Mouse (Mus musculus) frontal cortex, postnatal 36 days (tissue): Measurements from ENCODE around the gene Acap3.
A peak's percentile ranks its signal among the peaks of the same experiment; 100 is the strongest.

Experiments
- DNase-seq, 2 experiments: peaks; one replicate each; pipeline ENCODE4 v3.0.0; 2022; ENCODE audit warnings: low spot score in 2 of 2

Acap3 gene

GRCm38 (mm10) chr4:155886330-155886729 lies 5.3 kb upstream of the Acap3 start:
- no peak for DNase-seq

GRCm38 (mm10) chr4:155887674-155888073 lies 3.9 kb upstream of the Acap3 start:
- no peak for DNase-seq

GRCm38 (mm10) chr4:155888181-155888580 lies 3.4 kb upstream of the Acap3 start:
- no peak for DNase-seq

- no peak for DNase-seq
These were observed 2.3 kb upstream of the Acap3 start for GRCm38 (mm10) chr4:155889316-155889715.

- peak in 1 of 2 experiments; percentile 29 for DNase-seq
These were observed 581 bp upstream of the Acap3 start for GRCm38 (mm10) chr4:155891011-155891471.

GRCm38 (mm10) chr4:155892017-155892416 lies 395 bp downstream of the Acap3 start:
- peak; percentile 77 to 80 for DNase-seq

- DNase-seq = no peak
These were observed 1.0 kb downstream of the Acap3 start for GRCm38 (mm10) chr4:155892438-155893211.

GRCm38 (mm10) chr4:155893212-155893690 lies 1.6 kb downstream of the Acap3 start:
- DNase-seq = no peak

GRCm38 (mm10) chr4:155894311-155894881 lies 2.8 kb downstream of the Acap3 start:
- peak; percentile 77 to 84 for DNase-seq

GRCm38 (mm10) chr4:155895216-155895615 lies 3.6 kb downstream of the Acap3 start:
- peak; percentile 76 to 84 for DNase-seq

- no peak for DNase-seq
These were observed 4.2 kb downstream of the Acap3 start for GRCm38 (mm10) chr4:155895826-155896225.

GRCm38 (mm10) chr4:155896461-155896860 lies 4.8 kb downstream of the Acap3 start:
- no peak for DNase-seq

- DNase-seq = no peak
These were observed 6.7 kb downstream of the Acap3 start for GRCm38 (mm10) chr4:155898318-155898717.

GRCm38 (mm10) chr4:155899355-155899754 lies 7.7 kb downstream of the Acap3 start:
- DNase-seq = no peak

- DNase-seq = peak in 1 of 2 experiments; percentile 19
These were observed 9.6 kb downstream of the Acap3 start for GRCm38 (mm10) chr4:155901205-155901604.

GRCm38 (mm10) chr4:155903246-155903645 lies 11.6 kb downstream of the Acap3 start:
- no peak for DNase-seq

- peak; percentile 1 to 13 for DNase-seq
These were observed 12.9 kb downstream of the Acap3 start for GRCm38 (mm10) chr4:155904318-155905102.

- DNase-seq = no peak
These were observed 14.0 kb downstream of the Acap3 start for GRCm38 (mm10) chr4:155905634-155906033.

- DNase-seq = no peak
These were observed 14.5 kb downstream of the Acap3 start for GRCm38 (mm10) chr4:155906125-155906524.

- no peak for DNase-seq
These were observed 15.4 kb downstream of the Acap3 start for GRCm38 (mm10) chr4:155907003-155907402.

- peak in 1 of 2 experiments; percentile 1 for DNase-seq
These were observed 16.7 kb downstream of the Acap3 start for GRCm38 (mm10) chr4:155908281-155908680.

- no peak for DNase-seq
These were observed 17.1 kb downstream of the Acap3 start for GRCm38 (mm10) chr4:155908751-155909150.
